ENCODE assay signal across 23 mouse cellular contexts in genomic region chr16:24836550-24836949, GRCm38 (mm10).
"Had no signal": no experiment of that assay in that cellular context is flagged by ENCODE, and none has a peak within 500 bp of the region (broad histone marks: within the 10 kb centered on the region; RNA-seq: fewer than 3 reads in every experiment).

No protein-coding gene starts in this region.

- DNase-seq: kidney, adult 8-10 months; kidney, postnatal 14 days; kidney, postnatal 4 days; layer of hippocampus, adult 9-11 months; liver; lung, adult 18-20 months; lung, postnatal 10 days; lung, postnatal 36 days; retina, postnatal 1 day; right cerebral cortex, postnatal 25 days; spleen, adult 18-20 months; thymus, adult 18-20 months; thymus, postnatal 36 days had no signal

- H3K27me3 ChIP-seq: limb, embryonic 13.5 days; liver, embryonic 12.5 days; liver, embryonic 15.5 days; lung, embryonic 15.5 days; midbrain, embryonic 15.5 days; neural tube, embryonic 12.5 days; neural tube, embryonic 15.5 days had no signal

- ATAC-seq: liver, embryonic 12.5 days; midbrain, embryonic 15.5 days had no signal

- H3K9ac ChIP-seq: limb, embryonic 13.5 days; liver, embryonic 12.5 days; liver, embryonic 15.5 days; lung, embryonic 15.5 days; midbrain, embryonic 15.5 days; neural tube, embryonic 12.5 days; neural tube, embryonic 15.5 days had no signal

- H3K4me3 ChIP-seq: limb, embryonic 10.5 days; limb, embryonic 13.5 days; liver, embryonic 12.5 days; liver, embryonic 15.5 days; lung, embryonic 15.5 days; megakaryocyte, embryonic 14.5 days; midbrain, embryonic 15.5 days; neural tube, embryonic 12.5 days; neural tube, embryonic 15.5 days had no signal

- H3K4me1 ChIP-seq: limb, embryonic 10.5 days; liver, embryonic 12.5 days; liver, embryonic 15.5 days; megakaryocyte, embryonic 14.5 days; midbrain, embryonic 15.5 days; neural tube, embryonic 12.5 days had no signal

- H3K36me3 ChIP-seq: limb, embryonic 10.5 days; limb, embryonic 13.5 days; liver, embryonic 12.5 days; liver, embryonic 15.5 days; lung, embryonic 15.5 days; midbrain, embryonic 15.5 days; neural tube, embryonic 12.5 days; neural tube, embryonic 15.5 days had no signal

- H3K27ac ChIP-seq: limb, embryonic 10.5 days; limb, embryonic 13.5 days; liver, embryonic 12.5 days; liver, embryonic 15.5 days; lung, embryonic 15.5 days; midbrain, embryonic 15.5 days; neural tube, embryonic 12.5 days; neural tube, embryonic 15.5 days had no signal

- H3K9me3 ChIP-seq: limb, embryonic 10.5 days; limb, embryonic 13.5 days; liver, embryonic 12.5 days; liver, embryonic 15.5 days; lung, embryonic 15.5 days; megakaryocyte, embryonic 14.5 days; midbrain, embryonic 15.5 days; neural tube, embryonic 12.5 days; neural tube, embryonic 15.5 days had no signal

- H3K4me2 ChIP-seq: limb, embryonic 13.5 days; liver, embryonic 12.5 days; liver, embryonic 15.5 days; lung, embryonic 15.5 days; midbrain, embryonic 11.5 days; midbrain, embryonic 15.5 days; neural tube, embryonic 12.5 days; neural tube, embryonic 15.5 days had no signal
